Mouse (Mus musculus) MEL (cell line): ENCODE data around the gene Sgf29.

Experiments used
- CHD1 ChIP-seq: IDR thresholded peaks from 2 replicates; pipeline ENCODE4 v1.6.1; 2012; ENCODE audit warnings: low read depth, mild to moderate bottlenecking, inconsistent platforms, low read length, improper control_type of control experiment
- CTCF ChIP-seq, 3 experiments: IDR thresholded peaks in 2 of 3; conservative IDR thresholded peaks in 1 of 3; 2 replicates each; pipeline ENCODE4 v1.5.1; 2011 to 2012; ENCODE audit warnings: low read length in 3 of 3, low read depth in 2 of 3, mild to moderate bottlenecking in 2 of 3, improper control_type of control experiment in 1 of 3, inconsistent platforms in 1 of 3, mixed read lengths in 1 of 3, moderate library complexity in 1 of 3; ENCODE audit not compliant: control insufficient read depth in 1 of 3, insufficient read depth in 1 of 3, poor library complexity in 1 of 3, severe bottlenecking in 1 of 3
- GATA1 ChIP-seq: IDR thresholded peaks from 2 replicates; pipeline ENCODE4 v1.6.1; 2011; ENCODE audit warnings: low read depth, low read length, improper control_type of control experiment
- HCFC1 ChIP-seq: IDR thresholded peaks from 2 replicates; pipeline ENCODE4 v1.6.1; 2012; ENCODE audit warnings: low read depth, mild to moderate bottlenecking, inconsistent platforms, low read length, improper control_type of control experiment, moderate library complexity
- MAX ChIP-seq: IDR thresholded peaks from 2 replicates; pipeline ENCODE4 v1.6.1; 2011; ENCODE audit warnings: low read length, improper control_type of control experiment

GRCm38 (mm10) chr7:126650852-126651251 is 1.7 kb downstream of the Sgf29 start:
- TF ChIP-seq CHD1 (no peak), GATA1 (peak; percentile 100), MAX (no peak), CTCF (IDR thresholded peaks at IDR 0.05 in 2 of 3, conservative IDR thresholded peaks at IDR 0.05 in 1 of 3; ENCODE audit: control insufficient read depth in 1 of 3, insufficient read depth in 1 of 3, low read depth in 2 of 3, low read length in 3 of 3, poor library complexity in 1 of 3, severe bottlenecking in 1 of 3) (no peak), HCFC1 (peak; percentile 60)
